Mouse (Mus musculus) left cerebral cortex, postnatal 25 days (tissue): Measurements from ENCODE around the gene Tmem238. TPM values are rescaled to one million over a fixed set of nuclear protein-coding genes. Genes with fewer than 3 reads are reported as not detected.

ENCODE experiments used
- DNase-seq, 2 experiments: peaks; one replicate each; pipeline ENCODE4 v3.0.0; 2022; ENCODE audit warnings: low spot score in 2 of 2, mixed read lengths in 1 of 2
- intact Hi-C: fragments of 180-260 bp; cut with DNase I; formaldehyde crosslinking; loops from one replicate; pipeline ENCODE4 v1.15.1; 2025
- total RNA-seq, 2 experiments: library from RNA; stranded (reverse); gene quantifications; 2 replicates each; pipeline ENCODE4 v1.2.3; 2021

The Tmem238 gene
- total RNA-seq, 2 experiments from 2014 or later = 2.3 to 3.0 TPM

DNA sequence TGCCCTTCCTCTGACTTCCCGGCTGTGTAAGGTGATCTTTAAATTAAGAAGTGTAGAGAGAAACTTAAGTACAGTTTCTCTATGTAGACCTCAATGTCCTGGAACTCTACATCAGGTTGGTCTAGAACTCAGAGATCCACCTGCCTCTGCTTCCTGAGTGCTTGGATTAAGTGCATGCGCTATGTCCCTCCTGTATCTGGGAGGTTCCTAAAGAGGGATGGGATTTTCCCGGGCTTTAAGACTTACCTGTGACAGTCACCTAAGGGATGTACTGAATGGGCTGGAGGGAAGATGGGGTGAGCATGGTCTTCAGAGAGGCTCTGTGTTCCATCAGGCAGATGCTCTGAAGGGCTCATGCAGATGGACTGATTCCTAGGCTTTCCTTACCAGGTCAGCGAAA lies 4.2 kb upstream of the Tmem238 start:
- no peak for DNase-seq
- intact Hi-C loops = loop anchor here (2.0 kb wide), 1 partner anchor 55 kb away; no protein-coding TSS in a partner anchor

DNA sequence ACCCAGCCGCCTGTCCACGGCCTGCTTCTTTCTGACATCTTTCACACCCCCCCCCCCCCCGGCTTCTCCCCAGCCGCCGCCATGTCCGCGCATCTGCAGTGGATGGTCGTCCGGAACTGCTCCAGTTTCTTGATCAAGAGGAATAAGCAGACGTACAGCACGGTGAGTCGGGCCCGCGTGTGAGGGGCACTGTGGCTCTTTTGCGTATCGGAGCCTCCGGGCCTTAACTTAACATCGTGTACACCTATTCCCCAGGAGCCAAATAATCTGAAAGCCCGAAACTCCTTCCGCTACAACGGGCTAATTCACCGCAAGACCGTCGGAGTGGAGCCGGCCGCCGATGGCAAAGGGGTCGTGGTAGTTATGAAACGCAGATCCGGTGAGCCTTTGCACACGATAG lies 3.8 kb upstream of the Tmem238 start:
- DNase-seq = peak in 1 of 2 experiments; percentile 8
- intact Hi-C loops = loop anchor here (2.0 kb wide), 1 partner anchor 54 kb away; no protein-coding TSS in a partner anchor

DNA sequence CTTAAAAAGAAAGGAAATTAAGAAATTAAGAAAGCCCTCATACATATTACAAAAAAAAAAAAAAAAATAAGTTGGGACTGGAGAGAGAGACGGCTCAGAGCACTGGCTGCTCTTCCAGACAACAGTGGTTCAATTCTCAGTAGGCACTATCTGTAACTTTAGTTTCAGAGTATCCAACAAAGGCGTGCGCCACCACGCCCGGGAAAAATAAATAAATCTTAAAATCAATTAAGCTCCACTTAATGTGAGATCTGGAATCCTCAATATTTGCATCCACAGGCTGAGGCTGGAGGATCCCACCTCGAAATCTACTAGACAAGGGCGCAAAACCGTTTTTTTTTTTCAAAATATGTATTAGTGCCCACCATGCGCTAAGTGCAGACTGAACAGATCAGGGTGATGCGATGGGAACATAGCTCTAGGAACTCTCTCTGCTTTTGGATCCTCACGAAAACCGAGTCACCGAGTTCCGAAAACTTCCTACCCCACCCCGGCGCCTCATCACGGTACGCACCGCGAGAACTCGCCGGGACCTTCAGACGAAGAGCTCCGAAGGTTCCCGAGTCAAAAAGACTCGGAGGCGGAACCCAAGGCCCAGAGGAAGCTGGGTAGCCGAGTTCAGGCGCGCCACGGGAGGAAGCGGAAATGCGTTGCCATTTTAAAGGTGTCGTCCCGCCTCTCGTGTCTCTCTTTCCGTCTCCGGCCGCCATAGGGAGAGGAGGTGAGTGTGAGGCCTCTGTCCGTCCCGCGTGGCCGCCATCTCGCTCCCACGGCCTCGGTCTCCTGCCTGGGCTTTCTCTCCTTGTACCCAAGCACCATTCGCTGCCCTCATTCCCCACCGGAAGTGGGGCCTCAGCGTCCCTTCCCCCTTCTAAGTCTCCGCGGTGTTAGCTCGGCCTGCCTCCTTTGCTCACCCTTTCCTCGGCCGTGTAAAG lies 3.1 kb upstream of the Tmem238 start, which contains the start of gene Rpl28:
TSS of gene Rpl28 (plus strand) at position 597 of the 935 bp plus-strand sequence.
- intact Hi-C loops = loop anchor here (2.0 kb wide), 1 partner anchor 54 kb away; no protein-coding TSS in a partner anchor
- DNase-seq = peak; percentile 97 to 98

GRCm38 (mm10) chr7:4788499-4789435 lies 689 bp downstream of the Tmem238 start:
- peak; percentile 42 to 66 for DNase-seq
- intact Hi-C loops = loop anchor here (2.0 kb wide), 1 partner anchor 98 kb away; the partner anchor contains the start of gene Brsk1

- peak in 1 of 2 experiments; percentile 69 for DNase-seq
- intact Hi-C loops = no loop called here
These were observed 5.7 kb downstream of the Tmem238 start for GRCm38 (mm10) chr7:4783667-4784268.

DNA sequence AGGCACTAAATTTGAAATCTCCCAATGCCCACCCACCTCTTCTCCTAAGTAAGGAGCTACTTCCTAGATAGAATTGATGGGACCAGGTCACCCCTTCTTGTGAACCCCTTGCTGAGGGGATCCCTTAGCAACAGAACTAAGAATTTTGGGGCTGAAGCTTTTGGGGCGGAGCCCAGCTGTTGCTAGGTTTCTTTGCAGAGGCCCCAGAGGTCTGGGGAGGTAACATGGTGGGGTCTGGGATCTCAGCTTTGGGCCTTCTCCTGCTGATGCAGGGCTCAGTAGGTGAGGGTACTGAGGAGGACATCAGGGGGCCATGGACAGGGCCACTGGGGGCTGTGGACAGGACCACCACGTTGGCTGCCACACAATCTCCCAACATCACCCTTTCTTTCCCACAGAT lies 6.7 kb downstream of the Tmem238 start, which contains the start of the genes Il11 and Tmem190:
TSS of gene Il11 (minus strand) at position 101 of the 400 bp plus-strand sequence.
TSS of gene Tmem190 (plus strand) at position 179 of the 400 bp plus-strand sequence.
- no peak for DNase-seq
- intact Hi-C loops = no loop called here

GRCm38 (mm10) chr7:4782130-4782529 lies 7.3 kb downstream of the Tmem238 start:
- no peak for DNase-seq
- intact Hi-C loops = no loop called here

GRCm38 (mm10) chr7:4779921-4780320 lies 9.5 kb downstream of the Tmem238 start:
- DNase-seq = no peak
- intact Hi-C loops = no loop called here

GRCm38 (mm10) chr7:4777851-4778637 lies 11.4 kb downstream of the Tmem238 start:
- intact Hi-C loops = no loop called here
- no peak for DNase-seq

DNA sequence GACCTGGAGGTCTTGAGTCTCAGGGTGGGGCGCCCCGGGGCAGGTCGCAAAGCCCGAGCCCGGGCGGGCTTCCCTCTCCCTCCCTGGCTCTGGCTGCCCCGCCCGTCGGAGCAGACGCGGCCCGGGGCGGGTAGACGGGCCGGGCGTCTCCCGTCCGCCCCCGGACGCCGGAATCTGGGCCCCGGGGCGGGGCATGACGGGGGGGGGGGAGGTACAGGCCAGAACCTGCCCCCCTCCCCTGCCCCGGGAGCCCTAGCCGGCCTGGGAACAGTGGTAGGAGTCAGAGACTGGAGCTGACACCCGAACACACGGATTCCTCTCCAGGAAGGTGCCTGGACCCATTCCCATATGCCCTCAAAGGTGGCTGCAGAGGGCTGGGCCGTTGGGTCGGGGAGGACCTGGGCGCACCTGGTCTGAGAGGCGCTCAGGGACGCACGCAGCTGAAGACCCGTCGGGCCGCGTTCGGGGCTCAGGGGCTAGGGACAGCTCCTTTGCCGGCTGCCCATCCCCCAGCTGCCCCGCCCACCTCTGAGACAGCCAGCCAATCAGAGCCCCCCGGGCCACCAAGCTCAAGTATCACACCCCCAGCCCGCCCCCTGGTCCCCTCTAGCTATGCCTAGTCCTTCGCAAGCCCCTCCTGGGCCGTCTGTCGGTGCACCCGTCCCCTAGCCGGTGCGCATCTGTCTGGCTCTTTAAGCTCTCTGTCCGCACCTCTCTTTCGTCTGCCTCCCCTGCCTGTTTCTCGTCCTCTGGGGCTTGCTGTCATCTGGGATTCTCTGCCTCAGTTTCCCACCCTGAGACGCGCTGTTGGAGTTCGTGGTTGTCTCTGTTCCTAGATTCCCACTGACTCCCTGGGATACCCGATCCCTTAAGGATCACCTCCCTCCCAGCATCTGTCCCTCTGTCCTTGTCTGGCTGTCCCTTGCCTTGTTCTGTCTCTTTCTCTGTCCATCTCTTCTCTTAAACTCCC lies 12.3 kb downstream of the Tmem238 start:
- intact Hi-C loops = no loop called here

GRCm38 (mm10) chr7:4776131-4776530 lies 13.3 kb downstream of the Tmem238 start:
- intact Hi-C loops = no loop called here

More for the DNA sequence above, 12.3 kb downstream of the Tmem238 start:
- no peak for DNase-seq

GRCm38 (mm10) chr7:4771202-4771601 lies 18.3 kb downstream of the Tmem238 start, which contains the start of gene Fam71e2:
Gene Fam71e2, minus strand, starts transcription at chr7:4771302.
- no peak for DNase-seq
- intact Hi-C loops = no loop called here

More at GRCm38 (mm10) chr7:4776131-4776530, 13.3 kb downstream of the Tmem238 start:
- no peak for DNase-seq

DNA sequence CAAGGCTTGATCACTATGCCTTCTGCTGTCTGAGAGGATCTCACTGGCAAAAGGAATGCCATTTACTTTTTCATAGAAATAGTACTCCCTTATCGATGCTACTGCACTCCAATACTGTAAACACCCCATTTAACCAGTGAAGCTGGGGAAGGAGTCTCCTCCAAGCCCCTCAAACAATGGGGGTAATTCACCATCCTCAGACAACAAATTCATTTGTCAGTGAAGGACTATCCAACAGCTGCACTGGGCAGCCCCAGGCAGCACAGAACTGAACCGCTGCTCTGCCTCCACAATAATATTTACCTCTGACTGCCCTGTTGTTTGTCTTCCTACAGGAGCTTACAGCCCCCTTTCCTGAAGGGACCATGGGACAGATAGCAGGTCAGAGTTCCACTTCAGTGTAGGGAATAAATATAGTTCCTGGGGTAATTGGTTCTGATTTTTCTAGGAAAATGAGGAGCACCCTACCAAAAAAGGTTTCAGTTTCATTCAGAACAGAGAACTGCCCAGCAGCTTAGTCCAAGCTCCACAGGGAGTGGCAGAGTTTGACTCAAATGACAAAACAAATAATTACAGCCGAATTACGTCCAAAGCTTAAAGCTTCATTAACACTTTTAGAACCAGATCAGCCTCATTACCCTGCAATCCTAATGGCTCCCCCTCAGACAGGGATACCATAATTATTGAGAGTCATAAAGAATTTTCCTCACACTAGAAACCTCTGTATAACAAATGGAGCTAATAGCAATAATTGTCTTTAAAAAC lies 24.3 kb downstream of the Tmem238 start:
- intact Hi-C loops = no loop called here
- no peak for DNase-seq

- intact Hi-C loops = no loop called here
- no peak for DNase-seq
These were observed 29.8 kb downstream of the Tmem238 start for GRCm38 (mm10) chr7:4759670-4760069.

DNA sequence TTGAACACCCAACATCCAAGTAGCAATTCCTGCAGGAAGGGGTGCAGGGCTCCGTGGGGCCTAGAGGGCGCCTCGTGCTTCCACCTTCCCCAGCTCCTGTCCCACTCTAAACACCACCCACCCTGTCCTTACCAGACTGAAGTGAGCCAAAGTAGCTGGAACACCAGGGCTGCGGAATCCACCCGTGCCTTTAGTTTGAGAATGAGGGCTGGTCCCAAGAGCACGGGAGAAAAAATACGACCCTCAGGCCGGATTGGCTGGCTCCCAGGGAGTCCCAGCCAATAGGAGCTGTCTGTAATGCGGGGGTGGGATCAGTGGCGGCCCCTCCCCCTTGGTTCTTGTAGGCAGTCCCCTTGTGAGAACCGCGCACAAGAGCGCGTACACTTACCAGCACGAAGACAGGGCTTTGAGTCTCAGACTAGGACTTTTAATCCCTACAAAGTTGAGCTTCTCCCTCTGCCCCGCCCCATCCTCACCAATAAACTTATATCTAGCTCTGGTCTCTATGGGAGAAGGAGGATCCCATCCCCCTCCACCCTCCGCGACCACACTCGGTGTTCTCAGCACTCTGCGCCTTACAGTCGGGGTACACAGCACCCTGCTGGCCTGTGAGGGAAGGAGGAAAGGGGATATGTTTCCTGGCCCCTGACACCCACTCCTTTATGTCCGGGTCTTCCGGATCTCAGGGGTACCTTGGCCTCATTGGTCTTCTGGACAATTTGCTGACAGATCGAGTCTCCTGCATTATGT lies 36.5 kb downstream of the Tmem238 start, which contains the start of gene Cox6b2:
TSS of gene Cox6b2 (minus strand) at position 274 of the 750 bp plus-strand sequence.
- DNase-seq = peak; percentile 45 to 62
- intact Hi-C loops = no loop called here
